Mouse (Mus musculus) midbrain, embryonic 14.5 days (tissue): ENCODE data around the gene Cdc42bpb. TPM values are rescaled to one million over a fixed set of nuclear protein-coding genes. Genes with fewer than 3 reads are reported as not detected.

Experiments used
- ATAC-seq: fragments of 200-750 bp; cut with Nextera tagmentation; 2 replicates; pipeline ENCODE4 v1.8.0; 2017; ENCODE audit warnings: moderate number of reproducible peaks, moderate library complexity; ENCODE audit not compliant: low FRiP score, low TSS enrichment
- DNase-seq: peaks from one replicate; pipeline ENCODE4 v3.0.0-alpha.2; 2015
- H3K27ac ChIP-seq: fragments of 300-500 bp; sonication (generic); replicated peaks from 2 replicates; pipeline ENCODE4 v1.5.1; 2014; ENCODE audit warnings: mild to moderate bottlenecking, low read depth, low read length, moderate library complexity
- H3K27me3 ChIP-seq: fragments of 300-500 bp; sonication (generic); 2 replicates; pipeline ENCODE4 v1.6.1; 2014; ENCODE audit warnings: low read length, control low read depth, mixed read lengths; ENCODE audit not compliant: control insufficient read depth, insufficient read depth
- H3K36me3 ChIP-seq: fragments of 300-500 bp; sonication (generic); 2 replicates; pipeline ENCODE4 v1.6.1; 2014; ENCODE audit warnings: low read length, control low read depth; ENCODE audit not compliant: control insufficient read depth, insufficient read depth
- H3K4me1 ChIP-seq: fragments of 300-500 bp; sonication (generic); 2 replicates; pipeline ENCODE4 v1.6.1; 2014; ENCODE audit warnings: mild to moderate bottlenecking, antibody characterized with exemption, low read length, control low read depth; ENCODE audit not compliant: control insufficient read depth, insufficient read depth
- H3K4me2 ChIP-seq: fragments of 300-500 bp; sonication (generic); 2 replicates; pipeline ENCODE4 v1.6.1; 2014; ENCODE audit warnings: mild to moderate bottlenecking, low read length, moderate library complexity
- H3K4me3 ChIP-seq: fragments of 300-500 bp; sonication (generic); replicated peaks from 2 replicates; pipeline ENCODE4 v1.5.1; 2014; ENCODE audit warnings: low read depth, low read length
- H3K9ac ChIP-seq: fragments of 300-500 bp; sonication (generic); replicated peaks from 2 replicates; pipeline ENCODE4 v1.6.1; 2014; ENCODE audit warnings: mild to moderate bottlenecking, low read length, moderate library complexity
- H3K9me3 ChIP-seq: fragments of 300-500 bp; sonication (generic); 2 replicates; pipeline ENCODE4 v1.6.1; 2016; ENCODE audit warnings: low read length, control low read depth, mixed read lengths; ENCODE audit not compliant: control insufficient read depth
- WGBS: fragments of 180-500 bp; shearing (Covaris S2); extraction: QIAGEN DNeasy Blood & Tissue Kit; methylation state at CpG from one replicate; pipeline ENCODE4 v1.1.7; 2014; 5-methylcytosine and 5-hydroxymethylcytosine counted together
- polyA plus RNA-seq: library from polyadenylated mRNA; unstranded; fragments of >200 nt; fragmentation: Nextera tagmentation; extraction: Ambion mirVana; gene quantifications from 2 replicates; pipeline ENCODE4 v1.2.1, GENCODE M21; 2014

The Cdc42bpb gene
- polyA plus RNA-seq, 1 experiment from 2014 or later, result 47.8 TPM

DNA sequence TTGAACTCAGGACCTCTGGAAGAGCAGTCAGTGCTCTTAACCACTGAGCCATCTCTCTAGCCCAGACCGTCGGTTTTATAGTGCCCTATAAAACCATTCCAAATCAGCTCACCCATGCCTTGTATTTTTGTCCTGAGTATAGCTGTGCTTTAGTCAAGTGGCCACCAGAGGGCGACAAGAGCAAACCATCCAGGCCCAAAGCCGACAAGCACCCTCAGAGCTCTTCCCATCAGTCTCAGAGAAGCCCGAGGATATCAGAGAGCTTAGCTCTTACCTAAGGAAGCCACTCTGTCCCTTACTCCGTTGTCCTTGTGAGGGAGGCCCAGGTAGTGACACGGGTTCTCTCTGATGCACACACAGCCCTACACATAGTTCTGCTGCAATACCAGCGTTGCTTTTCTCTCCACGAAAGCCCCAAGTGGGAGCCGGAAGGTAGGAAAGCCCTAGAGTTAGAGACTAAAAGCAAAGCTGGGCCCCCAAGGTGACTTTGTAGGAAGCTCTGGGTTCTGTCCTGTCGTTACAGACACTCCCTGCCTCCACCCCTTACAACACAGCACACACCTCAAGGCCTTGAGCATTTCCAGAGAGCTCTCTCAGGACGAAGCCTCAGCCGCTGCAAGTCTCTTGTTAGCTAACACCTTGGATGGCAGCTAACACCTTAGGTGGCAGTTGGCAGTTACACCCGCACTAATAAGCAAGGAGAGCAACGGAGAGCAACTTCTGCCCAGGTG is 24.1 kb upstream of the Cdc42bpb start:
- Histone ChIP-seq H3K36me3 (no peaks in the 10 kb centered on the region), H3K4me2 (no peak overlapping the region), H3K9me3 (no peaks in the 10 kb centered on the region), H3K4me3 (no peak overlapping the region), H3K4me1 (no peaks in the 10 kb centered on the region), H3K27me3 (peaks cover 6% of the 10 kb centered on the region; the same call in 1 of the 2 replicates), H3K9ac (no peak overlapping the region), H3K27ac (no peak overlapping the region)
- DNase-seq (peak; percentile 92), ATAC-seq (no peak)
- WGBS, result 23% methylated on average over 15 of the region's 15 CpGs

DNA sequence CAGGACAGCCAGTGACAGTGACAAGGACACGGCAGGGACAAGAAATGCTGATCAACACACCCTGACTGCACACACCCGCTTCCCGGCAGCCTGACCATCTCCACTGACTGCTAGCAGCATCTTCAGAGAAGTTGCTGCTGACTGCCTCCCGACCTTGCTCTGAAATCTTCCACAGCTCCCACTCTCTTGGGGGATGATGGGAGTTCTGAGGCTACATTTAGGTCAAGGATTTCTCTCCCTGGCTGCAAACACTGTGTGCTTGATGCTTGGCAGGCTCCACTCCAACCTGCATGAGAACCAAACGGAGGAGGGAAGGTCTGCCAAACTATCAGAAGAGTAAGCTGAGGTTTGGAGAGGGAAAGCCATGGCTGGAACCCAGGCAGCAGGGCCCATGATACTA is 19.5 kb upstream of the Cdc42bpb start:
- H3K4me1 ChIP-seq, result no peaks in the 10 kb centered on the region
- H3K4me2 ChIP-seq, result no peak overlapping the region
- H3K27ac ChIP-seq, result no peak overlapping the region
- no peaks in the 10 kb centered on the region for H3K9me3 ChIP-seq
- H3K27me3 ChIP-seq, result peaks cover 4% of the 10 kb centered on the region; the same call in 1 of the 2 replicates
- ATAC-seq (no peak), DNase-seq (no peak)
- WGBS, result 71% methylated on average over 5 of the region's 5 CpGs
- H3K9ac ChIP-seq, result no peak overlapping the region
- H3K36me3 ChIP-seq, result no peaks in the 10 kb centered on the region
- no peak overlapping the region for H3K4me3 ChIP-seq

DNA sequence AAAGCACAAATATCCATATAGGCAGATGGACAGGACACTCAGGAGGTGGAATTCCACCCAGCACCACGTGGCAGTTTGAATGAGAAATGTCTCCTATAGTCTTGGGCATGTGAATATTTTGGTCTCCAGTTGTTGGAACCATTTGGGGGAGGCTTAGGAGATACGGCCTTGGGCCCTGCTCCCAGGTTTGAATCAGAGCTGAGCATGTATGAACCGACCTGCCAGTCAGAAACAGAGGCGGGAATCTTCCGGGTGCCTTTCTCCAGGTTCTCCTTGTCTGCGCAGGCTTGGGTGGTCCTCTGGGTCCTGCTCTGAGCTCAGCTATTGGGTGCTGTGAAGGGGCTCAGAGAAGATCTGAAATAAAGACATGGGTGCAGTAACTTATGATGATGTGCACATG is 16.5 kb upstream of the Cdc42bpb start:
- no peaks in the 10 kb centered on the region for H3K36me3 ChIP-seq
- DNase-seq, result no peak
- 89% methylated on average over 6 of the region's 6 CpGs for WGBS

DNA sequence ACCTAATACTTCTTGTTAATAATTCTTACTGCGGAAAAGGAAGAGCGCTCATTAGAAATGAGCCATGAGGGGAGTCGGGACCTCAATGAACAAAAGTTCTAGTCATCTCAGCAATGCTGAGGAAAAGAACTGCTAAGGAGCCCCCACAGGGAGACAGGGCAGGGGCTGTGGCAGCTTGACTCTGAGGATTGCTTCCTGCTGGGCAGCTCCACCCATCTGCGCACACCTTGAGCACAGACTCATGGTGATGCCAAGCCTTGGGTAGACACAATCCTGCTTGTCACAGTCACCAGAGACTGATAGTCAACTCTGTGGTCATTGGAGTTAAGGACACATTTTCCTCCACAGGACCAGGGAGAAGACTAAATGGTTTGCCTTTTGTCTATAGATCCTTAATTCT is 9.6 kb upstream of the Cdc42bpb start:
- DNase-seq (no peak), ATAC-seq (no peak)
- H3K9me3 ChIP-seq, result no peaks in the 10 kb centered on the region
- H3K27ac ChIP-seq, result no peak overlapping the region
- no peak overlapping the region for H3K4me3 ChIP-seq
- H3K27me3 ChIP-seq, result no peaks in the 10 kb centered on the region
- WGBS, result 91% methylated on average over 4 of the region's 4 CpGs
- H3K4me2 ChIP-seq, result no peak overlapping the region
- H3K36me3 ChIP-seq, result no peaks in the 10 kb centered on the region
- no peak overlapping the region for H3K9ac ChIP-seq
- H3K4me1 ChIP-seq, result no peaks in the 10 kb centered on the region

More for the DNA sequence above, 16.5 kb upstream of the Cdc42bpb start:
- Histone ChIP-seq H3K4me2 (no peak overlapping the region), H3K27ac (no peak overlapping the region), H3K4me1 (no peaks in the 10 kb centered on the region), H3K4me3 (no peak overlapping the region), H3K9me3 (no peaks in the 10 kb centered on the region), H3K27me3 (no peaks in the 10 kb centered on the region), H3K9ac (no peak overlapping the region)
- ATAC-seq, result no peak

GRCm38 (mm10) chr12:111386642-111387120 is 9.2 kb upstream of the Cdc42bpb start:
- 78% methylated on average over 8 of the region's 8 CpGs for WGBS
- H3K4me1 ChIP-seq, result no peaks in the 10 kb centered on the region
- no peaks in the 10 kb centered on the region for H3K9me3 ChIP-seq
- no peak overlapping the region for H3K27ac ChIP-seq
- no peaks in the 10 kb centered on the region for H3K36me3 ChIP-seq
- no peak overlapping the region for H3K9ac ChIP-seq
- H3K27me3 ChIP-seq, result no peaks in the 10 kb centered on the region
- no peak overlapping the region for H3K4me3 ChIP-seq
- ATAC-seq, result no peak
- no peak for DNase-seq
- no peak overlapping the region for H3K4me2 ChIP-seq

GRCm38 (mm10) chr12:111385883-111386641 is 8.5 kb upstream of the Cdc42bpb start:
- Histone ChIP-seq H3K4me3 (no peak overlapping the region), H3K4me1 (no peaks in the 10 kb centered on the region), H3K27me3 (no peaks in the 10 kb centered on the region), H3K36me3 (no peaks in the 10 kb centered on the region), H3K4me2 (no peak overlapping the region), H3K27ac (no peak overlapping the region), H3K9me3 (no peaks in the 10 kb centered on the region), H3K9ac (no peak overlapping the region)
- ATAC-seq (no peak), DNase-seq (no peak)
- 88% methylated on average over 13 of the region's 13 CpGs for WGBS

- no peaks in the 10 kb centered on the region for H3K9me3 ChIP-seq
- peak overlapping the region; percentile 95 for H3K4me3 ChIP-seq
- H3K27me3 ChIP-seq, result no peaks in the 10 kb centered on the region
- ATAC-seq (no peak), DNase-seq (no peak)
- H3K4me2 ChIP-seq, result peak overlapping the region; percentile 93
- H3K9ac ChIP-seq, result peak overlapping the region; percentile 85
- H3K4me1 ChIP-seq, result peaks cover 16% of the 10 kb centered on the region
- no peaks in the 10 kb centered on the region for H3K36me3 ChIP-seq
- WGBS, result 72% methylated on average over 12 of the region's 12 CpGs
- H3K27ac ChIP-seq, result peak overlapping the region; percentile 93; the same call in 1 of the 2 replicates
Measured at GRCm38 (mm10) chr12:111378812-111379211, 1.3 kb upstream of the Cdc42bpb start.

DNA sequence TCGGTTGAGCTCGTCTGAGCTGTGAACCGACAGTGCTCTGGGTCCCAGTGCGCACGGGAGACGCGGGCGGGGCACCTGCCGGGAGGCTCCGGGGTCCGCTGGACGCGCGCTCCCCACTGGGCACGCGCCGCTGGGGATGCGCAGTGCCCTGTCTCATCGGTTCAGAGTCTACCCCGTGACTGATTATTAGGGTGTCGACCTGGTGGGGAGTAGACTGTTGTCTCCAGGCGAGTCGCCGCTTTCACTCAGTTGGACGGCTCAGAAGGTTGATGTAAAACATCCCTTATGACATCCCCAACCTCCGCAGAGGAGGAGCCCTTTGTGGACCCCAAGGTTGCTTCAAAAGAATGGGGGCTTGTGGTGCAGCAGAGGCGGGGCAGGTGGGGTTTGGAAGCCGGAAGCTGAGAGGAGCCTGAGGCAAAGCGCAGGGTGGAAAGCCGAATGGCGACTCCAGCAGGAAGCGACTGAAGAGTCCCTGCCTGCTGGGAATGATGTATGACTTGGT is 520 bp upstream of the Cdc42bpb start:
- Histone ChIP-seq H3K27ac (peak overlapping the region; percentile 93), H3K27me3 (no peaks in the 10 kb centered on the region), H3K9me3 (no peaks in the 10 kb centered on the region), H3K4me2 (peak overlapping the region; percentile 93), H3K36me3 (no peaks in the 10 kb centered on the region), H3K4me3 (peak overlapping the region; percentile 95), H3K4me1 (peaks cover 16% of the 10 kb centered on the region), H3K9ac (peak overlapping the region; percentile 85)
- WGBS, result under 1% methylated on average over 32 of the region's 32 CpGs
- ATAC-seq (peak; percentile 85), DNase-seq (no peak)
